Mouse (Mus musculus) kidney, embryonic 16.5 days (tissue): Measurements from ENCODE around the gene Ttc13. TPM values are rescaled to one million over a fixed set of nuclear protein-coding genes. Genes with fewer than 3 reads are reported as not detected.

Source experiments
- ATAC-seq: fragments of 200-750 bp; cut with Nextera tagmentation; 2 replicates; pipeline ENCODE4 v1.8.0; 2017; ENCODE audit warnings: moderate TSS enrichment; ENCODE audit not compliant: low FRiP score, low TSS enrichment
- H3K27ac ChIP-seq: fragments of 300-500 bp; sonication (generic); 2 replicates; pipeline ENCODE4 v1.5.1; 2014; ENCODE audit warnings: low read length
- H3K27me3 ChIP-seq: fragments of 300-500 bp; sonication (generic); 2 replicates; pipeline ENCODE4 v1.6.1; 2014; ENCODE audit warnings: low read length, control low read depth, mixed read lengths; ENCODE audit not compliant: insufficient read depth
- H3K36me3 ChIP-seq: fragments of 300-500 bp; sonication (generic); 2 replicates; pipeline ENCODE4 v1.6.1; 2014; ENCODE audit warnings: low read length, control low read depth, mixed read lengths; ENCODE audit not compliant: insufficient read depth
- H3K4me1 ChIP-seq: fragments of 300-500 bp; sonication (generic); 2 replicates; pipeline ENCODE4 v1.6.1; 2014; ENCODE audit warnings: low read length, control low read depth, mixed read lengths; ENCODE audit not compliant: insufficient read depth
- H3K4me2 ChIP-seq: fragments of 300-500 bp; sonication (generic); replicated peaks from 2 replicates; pipeline ENCODE4 v1.6.1; 2014; ENCODE audit warnings: low read depth, low read length
- H3K4me3 ChIP-seq: fragments of 300-500 bp; sonication (generic); 2 replicates; pipeline ENCODE4 v1.5.1; 2014; ENCODE audit warnings: mild to moderate bottlenecking, low read length
- H3K9ac ChIP-seq: fragments of 300-500 bp; sonication (generic); replicated peaks from 2 replicates; pipeline ENCODE4 v1.6.1; 2014; ENCODE audit warnings: low read length
- H3K9me3 ChIP-seq: fragments of 300-500 bp; sonication (generic); 2 replicates; pipeline ENCODE4 v1.6.1; 2016; ENCODE audit warnings: low read length, control low read depth
- WGBS: fragments of 180-500 bp; shearing (Covaris S2); extraction: QIAGEN DNeasy Blood & Tissue Kit; methylation state at CpG from one replicate; pipeline ENCODE4 v1.1.7; 2014; 5-methylcytosine and 5-hydroxymethylcytosine counted together
- polyA plus RNA-seq: library from polyadenylated mRNA; unstranded; fragments of >200 nt; fragmentation: Nextera tagmentation; extraction: Ambion mirVana; gene quantifications from 2 replicates; pipeline ENCODE4 v1.2.1, GENCODE M21; 2015

Gene Ttc13
- 43.5 and 49.9 TPM in 2 replicates for polyA plus RNA-seq

GRCm38 (mm10) chr8:124721862-124722515 lies at the start of gene Ttc13, which contains the start of gene Arv1:
Gene Ttc13, minus strand, starts transcription at chr8:124721983.
Gene Arv1, plus strand, starts transcription at chr8:124722139.
- H3K4me2 ChIP-seq: peak within 1 kb of the TSS; percentile 86
- peak within 1 kb of the TSS; percentile 32; the same call in 1 of the 2 replicates for H3K27ac ChIP-seq
- H3K4me1 ChIP-seq: peaks cover 19% of the 10 kb centered on the region
- peaks cover 5% of the 10 kb centered on the region; the same call in 1 of the 2 replicates for H3K36me3 ChIP-seq
- H3K9me3 ChIP-seq: no peaks in the 10 kb centered on the region
- H3K27me3 ChIP-seq: no peaks in the 10 kb centered on the region
- peak within 1 kb of the TSS; percentile 79 for H3K9ac ChIP-seq
- peak within 1 kb of the TSS; percentile 82 for H3K4me3 ChIP-seq
- peak; percentile 100 for ATAC-seq
- under 1% methylated on average over 57 of the region's 59 CpGs for WGBS

DNA sequence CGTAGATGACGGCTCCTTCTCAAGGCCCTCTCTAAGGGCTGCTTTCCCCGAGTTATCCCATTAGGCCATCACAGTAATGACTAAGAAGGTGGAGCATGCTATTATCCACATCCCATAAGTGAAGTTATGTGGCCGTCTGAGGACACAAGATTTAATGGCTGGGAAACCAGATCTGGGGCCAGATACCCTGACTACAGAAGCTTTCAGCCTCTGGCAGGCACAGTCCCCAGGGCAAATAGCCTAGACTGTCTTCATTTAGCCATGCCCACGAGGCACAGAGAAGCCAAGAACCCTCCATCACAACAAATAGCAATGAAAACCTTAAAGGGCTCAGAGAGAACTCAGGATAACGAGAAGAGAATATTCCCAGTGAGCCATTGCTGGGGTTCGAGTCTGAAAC lies 41.3 kb upstream of the Ttc13 start:
- Histone ChIP-seq H3K4me3 (no peak overlapping the region), H3K36me3 (no peaks in the 10 kb centered on the region), H3K27me3 (no peaks in the 10 kb centered on the region), H3K9ac (no peak overlapping the region), H3K9me3 (no peaks in the 10 kb centered on the region), H3K4me1 (no peaks in the 10 kb centered on the region), H3K27ac (no peak overlapping the region), H3K4me2 (no peak overlapping the region)
- ATAC-seq: no peak
- 59% methylated on average over 7 of the region's 7 CpGs for WGBS

GRCm38 (mm10) chr8:124758544-124758943 lies 36.8 kb upstream of the Ttc13 start:
- H3K27ac ChIP-seq: no peak overlapping the region
- ATAC-seq: no peak
- H3K9me3 ChIP-seq: no peaks in the 10 kb centered on the region
- H3K27me3 ChIP-seq: no peaks in the 10 kb centered on the region
- no peak overlapping the region for H3K9ac ChIP-seq
- no peak overlapping the region for H3K4me2 ChIP-seq
- 44% methylated on average over 3 of the region's 3 CpGs for WGBS
- no peaks in the 10 kb centered on the region for H3K36me3 ChIP-seq
- H3K4me1 ChIP-seq: peaks cover 19% of the 10 kb centered on the region
- H3K4me3 ChIP-seq: no peak overlapping the region

DNA sequence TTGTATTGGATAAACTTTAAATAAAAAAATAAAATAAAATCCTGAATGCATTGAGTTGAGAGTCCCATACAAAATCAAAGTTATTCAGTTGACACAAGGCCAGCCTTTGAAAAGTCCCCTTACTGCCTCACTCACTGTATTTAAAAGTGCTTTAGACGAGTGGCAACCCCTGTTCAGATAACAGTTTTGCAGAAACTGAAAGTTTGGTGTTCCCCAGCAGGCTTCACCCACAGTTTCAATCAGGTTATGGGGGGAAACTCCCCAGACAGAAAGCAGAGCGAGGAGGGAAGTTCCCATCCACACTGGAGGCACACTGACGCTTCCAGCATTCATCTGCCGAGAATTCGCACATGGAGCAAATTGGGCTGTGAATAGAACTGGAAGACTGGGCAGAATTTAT lies 34.8 kb upstream of the Ttc13 start:
- no peaks in the 10 kb centered on the region for H3K9me3 ChIP-seq
- ATAC-seq: no peak
- H3K36me3 ChIP-seq: no peaks in the 10 kb centered on the region
- H3K4me1 ChIP-seq: peaks cover 31% of the 10 kb centered on the region
- WGBS: 77% methylated on average over 5 of the region's 5 CpGs
- H3K27ac ChIP-seq: no peak overlapping the region
- no peak overlapping the region for H3K4me3 ChIP-seq
- no peak overlapping the region for H3K9ac ChIP-seq
- no peaks in the 10 kb centered on the region for H3K27me3 ChIP-seq
- H3K4me2 ChIP-seq: no peak overlapping the region

DNA sequence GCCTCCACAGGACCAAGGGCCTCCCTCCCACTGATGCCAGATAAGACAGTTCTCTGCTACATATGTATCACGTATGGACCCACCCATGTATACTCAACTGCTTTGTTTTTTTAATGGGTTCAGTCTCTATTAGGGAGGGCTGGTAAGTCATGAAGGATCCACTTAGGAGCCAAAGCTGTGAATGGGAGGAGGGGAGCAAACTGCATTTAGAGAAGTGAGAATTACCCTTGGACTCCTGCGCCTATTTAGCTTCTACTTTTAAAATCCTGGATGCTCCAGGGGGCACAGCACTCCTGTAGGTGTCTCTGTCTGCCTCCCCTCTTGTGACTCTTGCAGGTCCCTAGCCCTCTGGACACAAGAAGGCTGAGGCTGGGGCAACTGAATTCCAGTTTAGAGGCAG lies 34.4 kb upstream of the Ttc13 start:
- H3K27me3 ChIP-seq: no peaks in the 10 kb centered on the region
- H3K4me1 ChIP-seq: peaks cover 32% of the 10 kb centered on the region
- no peak overlapping the region for H3K4me2 ChIP-seq
- no peak overlapping the region for H3K4me3 ChIP-seq
- H3K27ac ChIP-seq: no peak overlapping the region
- WGBS: 57% methylated on average over 2 of the region's 2 CpGs
- no peaks in the 10 kb centered on the region for H3K9me3 ChIP-seq
- ATAC-seq: no peak
- no peak overlapping the region for H3K9ac ChIP-seq
- no peaks in the 10 kb centered on the region for H3K36me3 ChIP-seq

DNA sequence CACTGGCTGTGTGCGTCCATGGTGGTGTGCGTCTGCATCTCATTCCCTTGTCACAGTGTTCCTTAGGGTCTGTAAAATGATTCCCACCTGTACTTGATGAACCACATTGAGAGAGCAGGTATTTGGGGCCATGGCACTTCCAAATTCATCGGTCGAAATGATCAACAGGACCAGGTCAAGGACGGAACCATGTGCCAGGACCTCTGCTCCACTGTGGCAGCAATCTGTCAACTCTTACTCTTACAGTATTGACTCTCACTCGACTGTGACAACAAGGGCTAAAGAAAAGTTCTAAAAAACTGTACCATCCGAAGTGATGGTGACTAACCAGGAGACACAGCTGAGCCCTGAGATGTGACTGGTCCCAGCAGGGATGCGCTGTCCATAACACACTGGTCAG lies 33.7 kb upstream of the Ttc13 start:
- no peak for ATAC-seq
- Histone ChIP-seq H3K9ac (no peak overlapping the region), H3K4me3 (no peak overlapping the region), H3K4me1 (peaks cover 39% of the 10 kb centered on the region), H3K4me2 (no peak overlapping the region), H3K27me3 (0 out of 2 replicates have a peak, but pooled peaks cover 5% of the 10 kb centered on the region), H3K27ac (no peak overlapping the region), H3K9me3 (no peaks in the 10 kb centered on the region), H3K36me3 (no peaks in the 10 kb centered on the region)
- 81% methylated on average over 8 of the region's 8 CpGs for WGBS

GRCm38 (mm10) chr8:124754792-124755190 lies 33.0 kb upstream of the Ttc13 start:
- H3K36me3 ChIP-seq: no peaks in the 10 kb centered on the region

DNA sequence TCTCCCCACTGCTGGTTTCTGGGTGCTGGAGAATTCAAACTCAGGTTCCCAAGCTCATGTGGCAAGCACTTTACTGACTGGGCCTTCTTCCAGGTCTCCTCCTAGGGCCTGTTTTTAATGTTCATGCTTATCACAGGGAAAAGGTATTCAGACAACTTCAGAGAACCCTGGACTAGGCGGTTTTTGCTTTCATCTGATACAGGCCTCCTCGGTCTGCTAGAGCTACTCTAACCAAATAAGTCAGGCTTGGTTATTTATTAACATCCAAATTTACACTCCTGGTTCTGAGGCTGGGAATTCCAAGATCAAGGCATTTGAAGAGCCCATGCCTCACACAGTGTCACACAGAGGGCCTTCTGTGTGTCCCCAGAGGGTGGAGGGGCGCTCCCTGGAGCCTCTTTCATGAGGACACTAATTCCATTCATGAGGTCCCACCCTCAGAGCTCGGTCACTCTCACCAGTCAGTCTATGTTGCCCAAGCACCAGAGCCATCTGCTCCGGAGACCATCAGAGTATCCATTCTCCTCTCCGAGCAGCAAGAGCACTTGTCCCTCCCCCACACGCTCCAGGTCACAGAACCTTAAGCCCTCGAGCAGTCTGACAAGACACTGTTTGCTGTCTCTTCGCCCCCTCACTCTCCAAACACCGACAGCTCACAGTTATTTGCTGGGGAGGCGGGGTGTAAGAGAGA lies 32.5 kb upstream of the Ttc13 start:
- H3K4me2 ChIP-seq: 0 out of 2 replicates have a peak overlapping the region, but pooled peaks have one; percentile 11
- 6% methylated on average over 11 of the region's 11 CpGs for WGBS

More at GRCm38 (mm10) chr8:124754792-124755190, 33.0 kb upstream of the Ttc13 start:
- peak overlapping the region; percentile 79 for H3K27ac ChIP-seq
- H3K9ac ChIP-seq: 0 out of 2 replicates have a peak overlapping the region, but pooled peaks have one; percentile 10
- no peak for ATAC-seq
- no peak overlapping the region for H3K4me3 ChIP-seq
- peaks cover 10% of the 10 kb centered on the region; the same call in 1 of the 2 replicates for H3K27me3 ChIP-seq
- peaks cover 40% of the 10 kb centered on the region for H3K4me1 ChIP-seq
- 0 out of 2 replicates have a peak overlapping the region, but pooled peaks have one; percentile 11 for H3K4me2 ChIP-seq
- H3K9me3 ChIP-seq: no peaks in the 10 kb centered on the region
- 33% methylated on average over 4 of the region's 4 CpGs for WGBS

DNA sequence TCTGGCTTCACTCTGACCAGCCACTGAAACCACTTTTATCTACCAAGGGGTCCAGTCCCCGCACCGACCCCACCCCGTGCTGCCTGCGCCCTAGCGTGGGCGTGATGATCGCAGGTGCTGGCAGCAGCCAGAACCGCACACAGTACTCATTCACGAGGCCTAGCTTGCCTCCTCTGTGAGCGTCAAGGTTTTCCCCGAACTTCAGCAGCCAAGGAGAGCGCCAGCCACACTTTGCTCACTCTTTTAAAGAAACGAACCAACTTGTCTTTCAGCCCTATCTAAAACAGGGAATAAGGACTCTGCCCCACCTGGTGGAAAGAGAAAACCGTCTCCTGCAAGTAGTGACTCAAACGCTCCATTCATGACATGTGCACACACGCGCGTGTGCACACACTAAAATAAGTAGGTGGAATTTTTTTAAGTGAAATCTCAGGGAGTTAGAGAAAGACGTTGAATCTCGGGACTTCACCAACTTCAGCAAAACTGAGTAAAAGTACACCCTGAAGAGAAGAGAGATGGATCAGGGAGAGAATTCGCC lies 30.6 kb upstream of the Ttc13 start:
- H3K4me3 ChIP-seq: no peak overlapping the region
- 37% methylated on average over 21 of the region's 21 CpGs for WGBS

More for the DNA sequence above, 32.5 kb upstream of the Ttc13 start:
- Histone ChIP-seq H3K9ac (0 out of 2 replicates have a peak overlapping the region, but pooled peaks have one; percentile 10), H3K4me3 (no peak overlapping the region), H3K27me3 (peaks cover 10% of the 10 kb centered on the region; the same call in 1 of the 2 replicates), H3K36me3 (no peaks in the 10 kb centered on the region), H3K4me1 (peaks cover 40% of the 10 kb centered on the region), H3K9me3 (no peaks in the 10 kb centered on the region), H3K27ac (peak overlapping the region; percentile 79)
- ATAC-seq: peak; percentile 73

More for the DNA sequence above, 30.6 kb upstream of the Ttc13 start:
- H3K4me1 ChIP-seq: peaks cover 40% of the 10 kb centered on the region
- no peak overlapping the region for H3K9ac ChIP-seq
- H3K9me3 ChIP-seq: no peaks in the 10 kb centered on the region
- peaks cover 10% of the 10 kb centered on the region; the same call in 1 of the 2 replicates for H3K27me3 ChIP-seq
- no peaks in the 10 kb centered on the region for H3K36me3 ChIP-seq
- ATAC-seq: no peak
- no peak overlapping the region for H3K27ac ChIP-seq
- H3K4me2 ChIP-seq: peak overlapping the region; percentile 90; the same call in 1 of the 2 replicates
